Mouse (Mus musculus) lung, adult 10 weeks (tissue): Measurements from ENCODE around the gene Gm21866. TPM values are rescaled to one million over a fixed set of nuclear protein-coding genes. Genes with fewer than 3 reads are reported as not detected.

Source experiments
- polyA plus RNA-seq: library from polyadenylated mRNA; stranded (reverse); fragments of 350-450 nt; fragmentation: Illumina TruSeq; extraction: RNeasy Lipid Tissue Mini Kit (QIAGEN cat#74804); gene quantifications from one replicate; pipeline ENCODE4 v1.2.3, GENCODE M21; 2014; ENCODE audit warnings: low read depth, low replicate concordance; ENCODE audit not compliant: insufficient read depth

Gene Gm21866
- not detected for polyA plus RNA-seq

DNA sequence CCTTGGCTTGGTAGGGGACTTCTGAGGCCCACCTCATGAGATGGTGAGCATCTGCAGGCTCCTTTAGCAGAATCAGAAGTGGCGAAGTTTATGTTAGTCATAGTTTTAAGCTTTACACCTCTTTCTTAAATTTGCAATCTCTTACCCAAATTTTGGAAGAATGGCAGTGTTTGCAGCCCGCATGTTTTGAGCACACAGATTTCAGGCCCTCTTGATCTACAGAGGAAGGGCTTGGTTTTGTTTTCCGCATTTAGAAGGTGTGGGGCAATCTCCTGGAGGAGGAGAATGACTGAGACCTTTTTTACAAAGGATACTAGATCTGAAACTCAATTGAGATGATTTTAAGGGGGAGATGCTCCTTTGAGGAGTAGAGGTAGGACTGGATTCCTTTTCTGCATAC, at the start of gene Gm21866:
TSS of gene Gm21866 (minus strand) at position 101 of the 400 bp plus-strand sequence.

GRCm38 (mm10) chrY:13493726-13494125, 28.3 kb upstream of the Gm21866 start, which contains the start of gene Gm20773:
Gene Gm20773, plus strand, starts transcription at chrY:13494026.

Other genes with a start within 250 kb of the Gm21866 start
- gene Gm21828, start 241.7 kb downstream of the Gm21866 start, polyA plus RNA-seq = not detected
- gene Gm21440, start 213.2 kb downstream of the Gm21866 start, polyA plus RNA-seq = not detected
- gene Gm21454, start 213.1 kb downstream of the Gm21866 start, polyA plus RNA-seq = not detected
- not detected for gene Gm21725, start 116.5 kb downstream of the Gm21866 start, polyA plus RNA-seq
- not detected for gene Gm20773, start 28.4 kb upstream of the Gm21866 start, polyA plus RNA-seq